Mouse (Mus musculus) E14TG2a.4 (cell line): ENCODE measurements around the gene Col25a1.

Experiments used
- CTCF ChIP-seq: conservative IDR thresholded peaks from 2 replicates; pipeline ENCODE4 v1.5.1; 2014; ENCODE audit warnings: low read length
- NANOG ChIP-seq: IDR thresholded peaks from 2 replicates; pipeline ENCODE4 v1.6.1; 2014; ENCODE audit warnings: borderline replicate concordance, low read length, mixed read lengths
- POU5F1 ChIP-seq: IDR thresholded peaks from 2 replicates; pipeline ENCODE4 v1.6.1; 2014; ENCODE audit warnings: low read length, borderline replicate concordance

DNA sequence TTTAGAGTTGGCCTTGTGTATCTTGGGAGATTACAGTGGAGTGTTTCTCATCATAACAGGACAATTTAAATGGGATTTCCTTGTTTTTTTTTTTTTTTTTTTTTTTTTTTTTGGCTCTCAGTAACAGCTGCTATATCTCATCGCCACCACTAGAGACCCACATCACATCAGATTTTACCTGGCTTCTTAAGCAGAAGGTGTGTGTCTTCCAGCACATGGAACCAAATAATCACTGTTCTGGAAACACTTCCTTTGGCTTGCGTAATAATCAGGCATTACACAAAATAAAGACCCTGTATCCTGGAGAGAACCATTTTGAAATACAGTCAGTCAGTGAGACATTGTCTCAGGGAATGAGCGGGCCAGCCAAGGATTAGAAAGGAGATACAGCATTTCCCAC, 53.8 kb downstream of the Col25a1 start:
- TF ChIP-seq CTCF, result peak; percentile 47; the same call in 1 of the 2 replicates
- TF ChIP-seq POU5F1, result no peak
- TF ChIP-seq NANOG, result no peak
